Mouse (Mus musculus): ENCODE data around the gene Por. TPM values are rescaled to one million over a fixed set of nuclear protein-coding genes. Genes with fewer than 3 reads are reported as not detected.

The Por gene
- polyA plus RNA-seq, 1 experiment from 2014 or later: 117 TPM

- Histone ChIP-seq H3K4me2 (ENCODE audit: low read depth, low read length, severe bottlenecking) (no peak overlapping the region), H3K27me3 (ENCODE audit: control insufficient read depth, insufficient read depth, low read length) (no peaks in the 10 kb centered on the region), H3K9ac (ENCODE audit: low read length) (no peak overlapping the region), H3K27ac (ENCODE audit: low read depth, low read length) (no peak overlapping the region), H3K4me3 (ENCODE audit: low read depth, low read length) (no peak overlapping the region), H3K36me3 (ENCODE audit: control insufficient read depth, insufficient read depth, low read length) (no peaks in the 10 kb centered on the region; the same call in 1 of the 2 replicates), H3K4me1 (replicated peaks; ENCODE audit: control insufficient read depth, insufficient read depth, low read length) (no peaks in the 10 kb centered on the region), H3K9me3 (ENCODE audit: control insufficient read depth, low read length) (no peaks in the 10 kb centered on the region)
- DNase-seq (ENCODE audit: low spot score): no peak
- no peak for ATAC-seq (replicated peaks; ENCODE audit: low FRiP score)
- WGBS: 91% methylated on average over 5 of the region's 5 CpGs
Measured at GRCm38 (mm10) chr5:135697711-135698111, 27.9 kb downstream of the Por start.

- no peaks in the 10 kb centered on the region; the same call in 1 of the 2 replicates for H3K36me3 ChIP-seq (ENCODE audit: control insufficient read depth, insufficient read depth, low read length)
- 91% methylated on average over 4 of the region's 4 CpGs for WGBS
- H3K9ac ChIP-seq (ENCODE audit: low read length): no peak overlapping the region
- no peaks in the 10 kb centered on the region for H3K4me1 ChIP-seq (replicated peaks; ENCODE audit: control insufficient read depth, insufficient read depth, low read length)
- no peak overlapping the region for H3K4me2 ChIP-seq (ENCODE audit: low read depth, low read length, severe bottlenecking)
- no peak for DNase-seq (ENCODE audit: low spot score)
- ATAC-seq (replicated peaks; ENCODE audit: low FRiP score): no peak
- H3K9me3 ChIP-seq (ENCODE audit: control insufficient read depth, low read length): no peaks in the 10 kb centered on the region
- H3K27ac ChIP-seq (ENCODE audit: low read depth, low read length): no peak overlapping the region
- no peak overlapping the region for H3K4me3 ChIP-seq (ENCODE audit: low read depth, low read length)
- H3K27me3 ChIP-seq (ENCODE audit: control insufficient read depth, insufficient read depth, low read length): no peaks in the 10 kb centered on the region
Measured at GRCm38 (mm10) chr5:135701601-135702000, 31.8 kb downstream of the Por start.

GRCm38 (mm10) chr5:135702190-135702589 lies 32.4 kb downstream of the Por start:
- 92% methylated on average over 6 of the region's 6 CpGs for WGBS
- H3K4me2 ChIP-seq (ENCODE audit: low read depth, low read length, severe bottlenecking): no peak overlapping the region
- H3K27me3 ChIP-seq (ENCODE audit: control insufficient read depth, insufficient read depth, low read length): no peaks in the 10 kb centered on the region
- ATAC-seq (replicated peaks; ENCODE audit: low FRiP score): no peak
- DNase-seq (ENCODE audit: low spot score): no peak
- H3K27ac ChIP-seq (ENCODE audit: low read depth, low read length): no peak overlapping the region
- H3K36me3 ChIP-seq (ENCODE audit: control insufficient read depth, insufficient read depth, low read length): peaks cover 1% of the 10 kb centered on the region; the same call in 1 of the 2 replicates
- no peak overlapping the region for H3K9ac ChIP-seq (ENCODE audit: low read length)
- H3K4me1 ChIP-seq (replicated peaks; ENCODE audit: control insufficient read depth, insufficient read depth, low read length): no peaks in the 10 kb centered on the region
- no peak overlapping the region for H3K4me3 ChIP-seq (ENCODE audit: low read depth, low read length)
- H3K9me3 ChIP-seq (ENCODE audit: control insufficient read depth, low read length): no peaks in the 10 kb centered on the region

- H3K27ac ChIP-seq (ENCODE audit: low read depth, low read length): no peak overlapping the region
- no peak overlapping the region for H3K9ac ChIP-seq (ENCODE audit: low read length)
- DNase-seq (ENCODE audit: low spot score) (peak; percentile 56), ATAC-seq (replicated peaks; ENCODE audit: low FRiP score) (no peak)
- H3K27me3 ChIP-seq (ENCODE audit: control insufficient read depth, insufficient read depth, low read length): no peaks in the 10 kb centered on the region
- H3K4me1 ChIP-seq (replicated peaks; ENCODE audit: control insufficient read depth, insufficient read depth, low read length): no peaks in the 10 kb centered on the region
- peaks cover 2% of the 10 kb centered on the region; the same call in 1 of the 2 replicates for H3K36me3 ChIP-seq (ENCODE audit: control insufficient read depth, insufficient read depth, low read length)
- H3K4me3 ChIP-seq (ENCODE audit: low read depth, low read length): no peak overlapping the region
- WGBS: 81% methylated on average over 15 of the region's 15 CpGs
- H3K9me3 ChIP-seq (ENCODE audit: control insufficient read depth, low read length): no peaks in the 10 kb centered on the region
- H3K4me2 ChIP-seq (ENCODE audit: low read depth, low read length, severe bottlenecking): no peak overlapping the region
Measured at GRCm38 (mm10) chr5:135702682-135703192, 32.9 kb downstream of the Por start.

GRCm38 (mm10) chr5:135703431-135703830 lies 33.6 kb downstream of the Por start:
- H3K9ac ChIP-seq (ENCODE audit: low read length): no peak overlapping the region
- H3K4me2 ChIP-seq (ENCODE audit: low read depth, low read length, severe bottlenecking): no peak overlapping the region
- DNase-seq (ENCODE audit: low spot score) (no peak), ATAC-seq (replicated peaks; ENCODE audit: low FRiP score) (no peak)
- no peak overlapping the region for H3K4me3 ChIP-seq (ENCODE audit: low read depth, low read length)
- H3K36me3 ChIP-seq (ENCODE audit: control insufficient read depth, insufficient read depth, low read length): peaks cover 2% of the 10 kb centered on the region; the same call in 1 of the 2 replicates
- H3K27me3 ChIP-seq (ENCODE audit: control insufficient read depth, insufficient read depth, low read length): no peaks in the 10 kb centered on the region
- H3K4me1 ChIP-seq (replicated peaks; ENCODE audit: control insufficient read depth, insufficient read depth, low read length): no peaks in the 10 kb centered on the region
- 94% methylated on average over 7 of the region's 7 CpGs for WGBS
- no peak overlapping the region for H3K27ac ChIP-seq (ENCODE audit: low read depth, low read length)
- no peaks in the 10 kb centered on the region for H3K9me3 ChIP-seq (ENCODE audit: control insufficient read depth, low read length)

GRCm38 (mm10) chr5:135705383-135705782 lies 35.5 kb downstream of the Por start:
- 94% methylated on average over 4 of the region's 4 CpGs for WGBS
- H3K36me3 ChIP-seq (ENCODE audit: control insufficient read depth, insufficient read depth, low read length): peaks cover 2% of the 10 kb centered on the region; the same call in 1 of the 2 replicates

GRCm38 (mm10) chr5:135707039-135707438 lies 37.2 kb downstream of the Por start:
- Histone ChIP-seq H3K9me3 (ENCODE audit: control insufficient read depth, low read length) (no peaks in the 10 kb centered on the region), H3K27ac (ENCODE audit: low read depth, low read length) (no peak overlapping the region), H3K9ac (ENCODE audit: low read length) (no peak overlapping the region), H3K4me2 (ENCODE audit: low read depth, low read length, severe bottlenecking) (no peak overlapping the region), H3K4me1 (replicated peaks; ENCODE audit: control insufficient read depth, insufficient read depth, low read length) (no peaks in the 10 kb centered on the region), H3K36me3 (ENCODE audit: control insufficient read depth, insufficient read depth, low read length) (peaks cover 2% of the 10 kb centered on the region; the same call in 1 of the 2 replicates), H3K4me3 (ENCODE audit: low read depth, low read length) (no peak overlapping the region), H3K27me3 (ENCODE audit: control insufficient read depth, insufficient read depth, low read length) (no peaks in the 10 kb centered on the region)
- no peak for DNase-seq (ENCODE audit: low spot score)
- 98% methylated on average over 13 of the region's 13 CpGs for WGBS
- no peak for ATAC-seq (replicated peaks; ENCODE audit: low FRiP score)

More at GRCm38 (mm10) chr5:135705383-135705782, 35.5 kb downstream of the Por start:
- Histone ChIP-seq H3K4me2 (ENCODE audit: low read depth, low read length, severe bottlenecking) (no peak overlapping the region), H3K4me3 (ENCODE audit: low read depth, low read length) (no peak overlapping the region), H3K27me3 (ENCODE audit: control insufficient read depth, insufficient read depth, low read length) (no peaks in the 10 kb centered on the region), H3K9me3 (ENCODE audit: control insufficient read depth, low read length) (no peaks in the 10 kb centered on the region), H3K9ac (ENCODE audit: low read length) (no peak overlapping the region), H3K27ac (ENCODE audit: low read depth, low read length) (no peak overlapping the region), H3K4me1 (replicated peaks; ENCODE audit: control insufficient read depth, insufficient read depth, low read length) (no peaks in the 10 kb centered on the region)
- ATAC-seq (replicated peaks; ENCODE audit: low FRiP score) (no peak), DNase-seq (ENCODE audit: low spot score) (no peak)

GRCm38 (mm10) chr5:135707855-135708254 lies 38.0 kb downstream of the Por start:
- Histone ChIP-seq H3K27me3 (ENCODE audit: control insufficient read depth, insufficient read depth, low read length) (no peaks in the 10 kb centered on the region), H3K4me3 (ENCODE audit: low read depth, low read length) (no peak overlapping the region), H3K36me3 (ENCODE audit: control insufficient read depth, insufficient read depth, low read length) (peaks cover 2% of the 10 kb centered on the region; the same call in 1 of the 2 replicates), H3K4me1 (replicated peaks; ENCODE audit: control insufficient read depth, insufficient read depth, low read length) (no peaks in the 10 kb centered on the region), H3K4me2 (ENCODE audit: low read depth, low read length, severe bottlenecking) (no peak overlapping the region), H3K9me3 (ENCODE audit: control insufficient read depth, low read length) (no peaks in the 10 kb centered on the region), H3K27ac (ENCODE audit: low read depth, low read length) (no peak overlapping the region), H3K9ac (ENCODE audit: low read length) (no peak overlapping the region)
- no peak for DNase-seq (ENCODE audit: low spot score)
- ATAC-seq (replicated peaks; ENCODE audit: low FRiP score): no peak
- WGBS: 61% methylated on average over 1 of the region's 1 CpGs

- no peak overlapping the region for H3K4me2 ChIP-seq (ENCODE audit: low read depth, low read length, severe bottlenecking)
- 96% methylated on average over 5 of the region's 5 CpGs for WGBS
- DNase-seq (ENCODE audit: low spot score) (no peak), ATAC-seq (replicated peaks; ENCODE audit: low FRiP score) (no peak)
- no peak overlapping the region for H3K9ac ChIP-seq (ENCODE audit: low read length)
- H3K4me1 ChIP-seq (replicated peaks; ENCODE audit: control insufficient read depth, insufficient read depth, low read length): no peaks in the 10 kb centered on the region
- peaks cover 2% of the 10 kb centered on the region; the same call in 1 of the 2 replicates for H3K36me3 ChIP-seq (ENCODE audit: control insufficient read depth, insufficient read depth, low read length)
- H3K27me3 ChIP-seq (ENCODE audit: control insufficient read depth, insufficient read depth, low read length): no peaks in the 10 kb centered on the region
- no peak overlapping the region for H3K4me3 ChIP-seq (ENCODE audit: low read depth, low read length)
- H3K27ac ChIP-seq (ENCODE audit: low read depth, low read length): no peak overlapping the region
- no peaks in the 10 kb centered on the region for H3K9me3 ChIP-seq (ENCODE audit: control insufficient read depth, low read length)
Measured at GRCm38 (mm10) chr5:135709716-135710115, 39.9 kb downstream of the Por start.
